Mouse (Mus musculus) myocyte (in vitro differentiated cells): ENCODE measurements at regions not wholly inside any gene's neighbourhood (a gene's known extent, or its start where the extent isn't known, plus 50 kb on each side); places are given as distances from the start of the nearest gene placed in this dataset.

Experiments used
- MYOG ChIP-seq, 3 experiments: IDR thresholded peaks; one replicate each; pipeline ENCODE4 v1.6.1; 2011; ENCODE audit warnings: control low read depth in 2 of 3, low read depth in 2 of 3, mild to moderate bottlenecking in 2 of 3; ENCODE audit not compliant: insufficient read length in 2 of 3, control insufficient read depth in 1 of 3, insufficient read depth in 1 of 3
- POLR2A ChIP-seq: IDR thresholded peaks from one replicate; pipeline ENCODE4 v1.6.1; 2011; ENCODE audit warnings: low read depth, mild to moderate bottlenecking, control low read depth, moderate library complexity; ENCODE audit not compliant: insufficient read length

- TF ChIP-seq POLR2A, result no peak
- no peak for TF ChIP-seq MYOG (IDR thresholded peaks at IDR 0.05; ENCODE audit: control insufficient read depth in 1 of 3, insufficient read depth in 1 of 3, insufficient read length in 2 of 3, low read depth in 2 of 3)
Measured at GRCm38 (mm10) chr16:84581166-84581565, 66.2 kb downstream of the A730009L09Rik start.
